ENCODE assay signal across 1 mouse cellular context in genomic region chr2:26132628-26133551, GRCm38 (mm10).
TF ChIP-seq lines count a peak whose summit lies in the region.

No protein-coding gene starts in this region.

TF ChIP-seq in CH12.LX, 34 proteins besides CTCF, POLR2A, EP300 and RAD21 (continued from another document):
- TF ChIP-seq ELF1 (IDR thresholded peaks at IDR 0.05; ENCODE audit: low read depth, low read length) (peak; percentile 47; the same call in 1 of the 2 replicates), JUND (conservative IDR thresholded peaks at IDR 0.05; ENCODE audit: low read depth, low read length) (no peak), E2F4 (IDR thresholded peaks at IDR 0.05; ENCODE audit: insufficient replicate concordance, low read depth, low read length) (no peak), JUN (IDR thresholded peaks at IDR 0.05; ENCODE audit: insufficient read depth, low read depth, low read length) (no peak), CHD2 (IDR thresholded peaks at IDR 0.05; ENCODE audit: low read length) (peak; percentile 94), PAX5 (IDR thresholded peaks at IDR 0.05; ENCODE audit: low read length) (no peak), ZMIZ1 (IDR thresholded peaks at IDR 0.05; ENCODE audit: low read depth, low read length) (no peak; the same call in none of the 2 replicates), MAX (IDR thresholded peaks at IDR 0.05; ENCODE audit: low read length) (peak; percentile 77), RCOR1 (conservative IDR thresholded peaks at IDR 0.05; ENCODE audit: low read depth, low read length) (no peak), MEF2A (IDR thresholded peaks at IDR 0.05; ENCODE audit: borderline replicate concordance, low read depth, low read length) (peak; percentile 83), TCF12 (IDR thresholded peaks at IDR 0.05; ENCODE audit: low read depth, low read length) (peak; percentile 92), NELFE (IDR thresholded peaks at IDR 0.05; ENCODE audit: low read depth, low read length) (peak; percentile 39; the same call in 1 of the 2 replicates), UBTF (IDR thresholded peaks at IDR 0.05; ENCODE audit: low read depth, low read length) (no peak), MAFK (IDR thresholded peaks at IDR 0.05; ENCODE audit: insufficient replicate concordance, low read length) (peak; percentile 98), MAZ (IDR thresholded peaks at IDR 0.05; ENCODE audit: low read depth, low read length) (peak; percentile 61; the same call in 1 of the 2 replicates), BHLHE40 (IDR thresholded peaks at IDR 0.05; ENCODE audit: low read depth, low read length) (peak; percentile 70), USF2 (conservative IDR thresholded peaks at IDR 0.05; ENCODE audit: low read depth, low read length) (0 out of 2 replicates have a peak, but pooled peaks have one; percentile 12), SMC3 (IDR thresholded peaks at IDR 0.05; ENCODE audit: low read depth, low read length) (peak; percentile 25; the same call in 1 of the 2 replicates), NRF1 (IDR thresholded peaks at IDR 0.05; ENCODE audit: low read depth, low read length) (peak; percentile 49; the same call in 1 of the 2 replicates), ETS1 (conservative IDR thresholded peaks at IDR 0.05; ENCODE audit: low read depth, low read length) (peak; percentile 83), POLR2AphosphoS2 (IDR thresholded peaks at IDR 0.05; ENCODE audit: low read depth, low read length) (no peak), TBP (conservative IDR thresholded peaks at IDR 0.05; ENCODE audit: low read depth, low read length) (no peak), ZKSCAN1 (IDR thresholded peaks at IDR 0.05; ENCODE audit: borderline replicate concordance, low read depth, low read length) (no peak; the same call in 1 of the 2 replicates), USF1 (IDR thresholded peaks at IDR 0.05; ENCODE audit: low read depth, low read length) (peak; percentile 83), IRF4 (IDR thresholded peaks at IDR 0.05; ENCODE audit: low read depth, low read length) (peak; percentile 82), CHD1 (IDR thresholded peaks at IDR 0.05; ENCODE audit: low read depth, low read length) (peak; percentile 98)
TF ChIP-seq in CH12.LX: peak in this region for 21.
